Mouse (Mus musculus) urinary bladder, postnatal 4 days (tissue): ENCODE measurements at regions not wholly inside any gene's neighbourhood (a gene's known extent, or its start where the extent isn't known, plus 50 kb on each side); places are given as distances from the start of the nearest gene placed in this dataset.

Experiments
- DNase-seq, 2 experiments: peaks; one replicate each; pipeline ENCODE4 v3.0.0; 2021 to 2022; ENCODE audit warnings: low spot score in 2 of 2

GRCm38 (mm10) chr14:76244338-76245062 lies 133.8 kb downstream of the Nufip1 start:
- DNase-seq, result no peak

DNA sequence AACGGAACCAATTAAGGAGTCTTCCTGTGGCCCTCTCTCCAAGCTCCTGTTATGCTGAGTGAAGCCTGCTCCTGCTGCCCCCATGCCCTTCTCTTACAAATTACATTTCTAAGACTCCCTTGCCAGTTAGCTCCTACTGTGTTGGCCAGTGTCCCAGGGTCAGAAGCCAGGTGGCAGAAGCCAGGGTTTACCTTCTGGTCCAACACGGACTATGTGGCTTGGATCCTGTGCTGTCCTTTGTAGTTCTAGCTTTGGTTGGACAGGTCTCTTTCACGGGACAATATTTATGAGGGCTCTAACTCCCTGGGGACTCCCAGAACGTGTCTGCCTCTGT lies 134.3 kb downstream of the Nufip1 start:
- DNase-seq, result no peak

GRCm38 (mm10) chr14:76247664-76248063 lies 137.0 kb downstream of the Nufip1 start:
- no peak for DNase-seq

DNA sequence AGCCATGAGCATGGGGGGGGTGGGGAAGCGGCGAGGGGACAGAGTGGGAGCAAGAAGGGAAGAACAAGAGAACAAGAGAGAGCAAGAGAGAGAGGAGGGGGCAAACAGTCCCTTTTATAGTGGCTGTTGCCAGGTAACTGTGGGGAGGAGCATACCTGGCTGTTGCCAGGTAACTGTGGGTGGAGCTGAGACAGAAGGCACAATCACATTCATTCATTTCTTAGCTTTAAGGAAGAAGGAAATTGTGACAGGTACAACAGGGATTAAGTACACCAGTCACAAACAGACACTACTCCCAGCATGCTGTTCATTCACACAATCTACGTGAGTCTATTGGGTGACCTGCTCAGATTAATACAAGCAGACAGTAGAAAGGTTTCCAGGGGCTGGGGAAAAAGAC lies 143.2 kb downstream of the Nufip1 start:
- DNase-seq, result no peak

DNA sequence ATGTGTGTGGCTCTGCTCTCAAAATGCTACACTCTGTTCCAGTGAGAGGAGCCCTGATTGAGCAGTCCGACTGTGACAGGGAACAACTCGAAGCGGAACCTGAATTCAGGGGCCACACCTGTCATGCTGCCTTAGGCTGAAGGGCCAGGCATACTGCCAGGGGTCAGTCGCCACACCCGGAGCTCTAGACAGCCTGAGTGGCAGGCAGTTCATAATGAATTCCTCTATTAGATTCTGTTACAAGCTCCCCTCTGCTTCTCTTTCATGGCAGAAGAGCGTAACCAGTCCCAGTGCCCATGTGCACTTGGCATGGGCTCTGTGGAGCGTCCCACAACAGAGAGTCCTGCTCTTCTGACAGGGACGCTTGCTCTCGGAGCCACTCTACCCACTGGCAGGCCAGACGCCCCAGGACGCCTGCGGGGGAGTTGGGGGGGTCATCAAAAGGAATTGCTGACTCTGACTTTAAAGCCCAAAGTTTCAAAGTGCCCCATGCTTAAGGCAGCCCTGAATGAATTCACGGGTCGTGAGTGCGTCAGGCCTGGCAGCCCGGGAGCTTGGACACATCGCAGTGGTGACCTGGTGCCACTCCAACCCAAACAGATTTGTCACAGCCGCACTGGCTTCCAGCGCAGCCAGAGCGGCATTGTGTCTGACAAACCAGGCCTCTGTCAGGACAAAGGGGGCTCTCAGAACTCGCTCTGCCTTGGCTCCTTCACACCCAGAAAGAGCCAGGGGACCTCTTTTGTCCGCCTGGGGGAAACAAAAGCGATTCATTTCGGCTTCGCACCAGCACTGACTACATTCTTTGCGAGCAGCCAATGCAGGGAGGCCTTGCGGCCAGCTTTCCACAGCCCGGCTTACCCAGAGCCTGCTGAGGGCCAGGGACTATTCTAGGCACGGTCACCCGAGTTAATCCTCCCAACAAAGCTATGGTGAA lies 144.1 kb downstream of the Nufip1 start:
- no peak for DNase-seq

- no peak for DNase-seq
Observed at GRCm38 (mm10) chr14:76255971-76256370, 145.3 kb downstream of the Nufip1 start.

DNA sequence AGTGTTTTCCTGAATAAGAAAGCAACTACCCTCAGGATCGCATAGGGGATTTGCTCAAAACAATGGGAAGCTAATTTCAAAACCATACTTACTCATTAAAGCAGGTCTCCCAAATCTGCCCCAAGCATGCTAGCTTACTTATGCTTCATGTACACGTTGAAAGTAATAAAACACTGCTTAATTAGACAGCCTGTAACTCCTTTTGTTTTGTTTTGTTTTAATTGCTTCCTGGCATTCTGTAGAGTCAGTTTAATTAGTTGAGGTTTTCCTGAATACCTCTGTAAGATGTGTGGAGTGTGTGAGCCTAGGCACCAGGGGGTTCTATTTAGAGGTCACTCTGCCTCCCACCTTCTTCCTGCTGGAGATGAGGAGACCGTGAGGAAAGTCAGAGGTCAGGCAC lies 147.9 kb downstream of the Nufip1 start:
- DNase-seq, result no peak

- no peak for DNase-seq
Observed at GRCm38 (mm10) chr14:76260628-76261293, 150.1 kb downstream of the Nufip1 start.

DNA sequence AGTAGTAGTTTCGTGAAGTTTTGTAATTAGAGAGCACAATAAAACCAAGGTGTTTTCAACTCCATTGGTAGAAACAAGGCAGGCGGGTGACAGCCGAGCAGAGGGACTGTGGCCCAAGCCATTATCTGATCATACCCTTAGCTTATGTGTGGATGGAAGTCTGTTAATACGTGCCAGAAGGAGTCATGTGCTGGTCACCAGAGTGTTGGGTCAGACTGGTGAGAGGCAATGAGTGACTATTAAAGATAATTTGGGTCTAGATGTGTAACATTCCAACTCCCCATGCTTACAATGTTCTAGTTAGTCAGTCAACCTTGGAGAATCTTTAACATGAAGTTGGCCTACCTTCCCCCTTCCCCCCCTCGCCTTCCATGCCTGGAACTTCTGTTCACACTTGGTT lies 151.1 kb upstream of the Tsc22d1 start:
- DNase-seq, result no peak

DNA sequence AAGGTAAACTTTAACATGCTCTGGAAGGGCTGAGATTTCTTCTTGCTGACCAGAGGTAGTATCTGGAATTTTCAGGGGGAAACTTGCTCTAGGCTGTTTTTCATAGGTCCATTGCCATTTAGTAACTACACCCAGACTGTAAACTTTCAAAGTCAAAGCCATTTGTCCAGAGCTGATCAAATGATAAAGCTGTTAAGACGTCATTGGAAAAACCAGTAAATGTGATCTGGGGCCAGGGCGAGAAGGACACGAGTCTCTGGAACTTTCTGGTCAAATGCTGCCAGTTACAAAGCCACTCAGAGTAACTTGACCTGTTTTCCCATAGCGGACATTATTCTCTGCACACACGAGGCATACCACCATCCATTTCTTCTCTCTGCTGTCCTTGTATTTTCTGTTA lies 148.9 kb upstream of the Tsc22d1 start:
- DNase-seq, result no peak

DNA sequence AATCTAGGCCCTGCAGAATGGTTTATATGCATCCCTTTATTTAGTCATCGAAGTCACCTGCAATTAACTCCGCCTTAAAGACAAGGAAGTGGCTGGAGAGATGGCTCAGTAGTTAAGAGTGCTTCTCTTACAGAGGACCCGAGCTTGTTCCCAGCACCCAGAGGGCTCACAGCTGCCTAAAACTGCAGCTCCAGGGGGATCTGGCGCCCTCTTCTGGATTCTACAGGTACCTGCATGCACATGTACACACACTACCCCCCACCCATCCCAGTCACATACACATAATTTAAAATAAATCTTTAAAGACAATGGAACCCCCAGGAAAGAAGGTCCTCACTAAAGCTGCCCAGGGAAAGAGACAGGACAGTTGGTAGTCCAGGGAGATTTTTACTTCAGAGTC lies 148.5 kb upstream of the Tsc22d1 start:
- no peak for DNase-seq

GRCm38 (mm10) chr14:76267091-76267490 lies 147.7 kb upstream of the Tsc22d1 start:
- no peak for DNase-seq

GRCm38 (mm10) chr14:76271190-76271589 lies 143.6 kb upstream of the Tsc22d1 start:
- DNase-seq, result no peak

- DNase-seq, result no peak
Observed at GRCm38 (mm10) chr14:76272840-76273239, 141.9 kb upstream of the Tsc22d1 start.

DNA sequence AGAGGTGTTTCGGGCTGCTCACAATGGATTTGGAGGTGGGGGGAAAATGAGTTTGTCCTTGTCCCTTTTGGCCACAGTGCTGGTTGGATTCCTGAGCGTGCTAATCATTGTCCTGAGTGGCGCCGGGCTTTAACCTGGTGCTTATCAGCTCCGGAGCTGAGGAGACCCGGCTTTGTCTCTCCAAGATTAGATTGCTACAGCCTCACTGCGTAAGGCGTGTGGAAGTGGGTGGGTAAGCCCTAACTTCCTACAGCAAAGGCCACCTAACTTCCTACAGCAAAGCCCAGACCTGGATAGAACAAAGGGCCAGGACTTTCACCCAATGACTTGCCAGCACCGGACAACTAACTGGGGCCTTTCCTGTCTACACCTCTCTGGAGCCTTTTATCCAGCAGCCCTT lies 138.1 kb upstream of the Tsc22d1 start:
- DNase-seq, result no peak

DNA sequence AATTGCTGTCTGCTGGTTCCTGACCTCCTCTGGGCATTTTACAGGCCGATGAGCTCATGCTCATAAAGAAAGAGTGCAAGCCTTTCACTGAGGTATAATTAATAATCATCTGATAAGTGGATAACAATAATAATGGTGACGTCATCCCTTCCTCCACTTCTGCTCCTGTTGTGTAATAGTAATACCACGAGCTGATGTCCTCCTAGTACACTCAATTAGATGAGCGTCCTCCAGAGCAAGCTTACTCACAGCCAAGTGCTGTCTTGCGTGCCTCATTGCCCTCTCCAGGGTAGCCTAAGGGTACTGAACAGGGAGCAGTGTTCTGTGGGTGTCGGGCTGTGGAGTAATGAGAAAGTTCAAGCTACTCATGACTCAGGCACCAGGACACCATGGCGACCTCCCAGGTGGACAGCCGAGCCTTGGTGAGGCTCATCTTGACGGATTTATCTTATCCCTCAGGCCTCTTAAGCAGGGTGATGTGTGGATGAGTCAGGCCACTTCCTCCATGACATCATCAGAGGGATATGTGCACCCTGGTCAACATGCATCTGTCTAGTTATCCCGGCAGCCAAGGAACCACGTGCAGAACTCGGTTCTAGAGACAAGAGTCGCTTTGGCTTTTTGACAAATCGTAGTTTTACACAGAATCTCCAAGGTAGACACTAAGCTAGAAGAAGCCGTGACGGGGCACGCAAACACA lies 135.9 kb upstream of the Tsc22d1 start:
- no peak for DNase-seq

DNA sequence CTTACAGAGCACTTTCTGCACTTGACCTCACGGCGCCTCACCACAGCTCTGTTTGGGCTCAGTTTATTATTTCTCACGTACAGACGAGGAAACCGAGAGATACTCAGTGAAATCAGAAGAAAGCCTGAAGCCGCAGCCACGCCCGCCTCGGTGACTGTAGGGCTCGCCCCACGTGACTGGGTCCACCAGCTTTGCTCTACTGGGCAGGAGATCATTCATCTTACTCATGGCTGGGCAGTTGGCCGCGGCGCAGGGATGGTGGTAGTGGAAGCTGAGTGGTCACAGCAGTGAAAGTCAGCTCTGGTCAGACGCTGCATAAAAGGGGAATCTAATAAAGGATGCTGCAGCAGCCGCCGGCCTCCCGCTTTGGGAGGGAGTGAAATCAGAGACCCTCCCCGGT lies 135.2 kb upstream of the Tsc22d1 start:
- DNase-seq, result no peak

DNA sequence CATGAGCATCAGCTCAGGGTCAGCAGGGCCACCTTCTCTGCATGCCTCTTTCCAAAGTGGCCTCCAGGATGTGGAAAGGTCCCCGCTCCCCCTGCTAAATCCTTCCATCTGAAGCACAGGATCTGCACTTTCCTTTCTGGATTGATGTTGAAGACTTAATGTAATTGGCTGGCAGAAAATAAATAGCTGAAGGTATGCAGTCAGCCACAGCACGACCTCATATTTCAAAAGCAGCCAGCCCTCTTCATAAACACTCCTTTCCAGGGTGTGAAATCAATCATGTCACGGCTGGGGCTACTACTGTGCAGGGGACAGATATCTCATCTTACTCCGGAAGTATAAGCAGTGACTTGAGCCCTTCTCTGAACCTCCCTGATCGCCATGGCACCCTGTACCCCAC lies 132.9 kb upstream of the Tsc22d1 start:
- DNase-seq, result no peak

DNA sequence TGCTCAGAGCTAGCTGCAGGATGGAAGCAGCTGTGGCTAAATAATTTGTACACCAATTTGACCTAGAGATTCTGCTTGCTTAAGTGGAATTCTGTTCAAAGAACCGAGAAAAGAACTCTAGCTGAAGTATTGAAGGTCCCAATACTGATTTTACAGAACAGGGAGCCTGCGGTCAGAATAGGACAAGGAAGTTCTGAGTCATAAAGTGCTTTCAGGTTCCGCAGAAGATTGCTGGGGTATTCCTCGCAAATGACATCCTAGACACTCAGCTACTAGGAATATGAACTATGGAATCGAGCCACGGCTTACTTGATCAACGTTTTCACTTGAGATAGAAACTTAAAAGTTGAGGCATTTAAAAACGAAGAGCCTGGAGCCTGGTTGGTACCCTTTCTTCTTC lies 127.0 kb upstream of the Tsc22d1 start:
- DNase-seq, result no peak

DNA sequence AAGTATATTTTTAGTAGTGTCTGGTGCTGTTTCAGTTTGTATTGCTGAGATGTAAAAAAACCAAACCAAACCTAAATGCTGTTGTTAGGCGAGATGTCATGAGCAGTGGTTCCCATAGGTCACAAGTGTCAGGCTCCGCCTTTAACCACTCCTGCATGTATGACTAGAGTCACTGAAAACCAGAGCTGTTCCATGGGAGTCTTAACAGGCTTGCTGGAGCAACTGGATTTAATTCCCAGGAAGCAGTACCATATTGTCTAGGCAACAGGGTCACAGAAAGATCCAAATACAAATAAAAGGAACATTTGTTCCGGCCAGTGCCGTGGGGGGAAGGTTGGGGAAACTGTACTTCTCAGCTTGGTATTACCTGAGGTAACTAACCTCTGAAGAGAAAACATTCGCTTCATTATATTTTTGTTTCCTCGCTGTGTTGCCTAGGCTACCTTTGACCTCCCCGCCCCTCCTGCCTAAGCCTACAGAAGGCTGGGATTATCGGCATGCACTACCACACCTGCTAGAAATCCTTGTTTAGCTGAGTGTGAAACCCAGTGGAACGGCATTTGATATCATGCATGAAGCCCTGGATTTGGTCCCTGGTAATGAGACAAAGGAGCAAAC lies 124.3 kb upstream of the Tsc22d1 start:
- no peak for DNase-seq

- DNase-seq, result no peak
Observed at GRCm38 (mm10) chr14:76292211-76292610, 122.5 kb upstream of the Tsc22d1 start.
